Mouse (Mus musculus): ENCODE data around the gene U2af2. TPM values are rescaled to one million over a fixed set of nuclear protein-coding genes. Genes with fewer than 3 reads are reported as not detected.

The U2af2 gene
- 82.2 and 85.4 TPM in 2 replicates for polyA plus RNA-seq (2015; fragmentation: Nextera tagmentation; extraction: Ambion mirVana)

DNA sequence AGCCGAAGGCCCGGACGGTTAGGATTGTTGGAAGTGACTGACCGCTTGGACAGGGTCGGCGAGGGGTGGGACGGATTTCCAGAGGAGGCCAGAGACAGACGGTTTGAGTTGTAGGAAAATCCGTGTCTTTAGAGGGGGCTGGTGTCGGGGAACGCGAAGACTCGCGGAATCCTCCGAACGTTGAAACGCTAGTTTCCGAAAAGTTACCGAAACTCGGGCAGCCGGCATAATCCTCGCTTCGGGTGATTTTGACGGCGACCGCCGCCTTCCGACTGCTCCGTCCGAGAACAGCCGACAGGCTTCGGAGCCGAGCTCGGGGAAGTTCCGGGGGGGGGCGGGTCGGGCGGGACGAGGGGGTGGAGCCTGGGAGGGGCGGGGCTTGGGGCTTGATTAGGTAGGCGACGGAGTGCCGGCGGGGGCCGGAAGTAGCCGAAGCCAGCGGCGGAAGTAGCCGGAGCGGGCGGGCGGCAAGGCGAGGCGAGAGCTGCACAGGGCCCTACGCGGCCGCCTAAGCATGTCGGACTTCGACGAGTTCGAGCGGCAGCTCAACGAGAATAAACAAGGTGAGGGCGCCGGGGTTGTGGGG is at the start of gene U2af2:
U2af2 (plus strand) TSS at position 370 of the 586 bp plus-strand sequence.

GRCm38 (mm10) chr7:5014251-5015117 is 47.5 kb upstream of the U2af2 start, which contains the start of the genes Zfp524 and Fiz1:
TSS of gene Zfp524 (plus strand) at chr7:5014415.
TSS of gene Fiz1 (minus strand) at chr7:5014697.

DNA sequence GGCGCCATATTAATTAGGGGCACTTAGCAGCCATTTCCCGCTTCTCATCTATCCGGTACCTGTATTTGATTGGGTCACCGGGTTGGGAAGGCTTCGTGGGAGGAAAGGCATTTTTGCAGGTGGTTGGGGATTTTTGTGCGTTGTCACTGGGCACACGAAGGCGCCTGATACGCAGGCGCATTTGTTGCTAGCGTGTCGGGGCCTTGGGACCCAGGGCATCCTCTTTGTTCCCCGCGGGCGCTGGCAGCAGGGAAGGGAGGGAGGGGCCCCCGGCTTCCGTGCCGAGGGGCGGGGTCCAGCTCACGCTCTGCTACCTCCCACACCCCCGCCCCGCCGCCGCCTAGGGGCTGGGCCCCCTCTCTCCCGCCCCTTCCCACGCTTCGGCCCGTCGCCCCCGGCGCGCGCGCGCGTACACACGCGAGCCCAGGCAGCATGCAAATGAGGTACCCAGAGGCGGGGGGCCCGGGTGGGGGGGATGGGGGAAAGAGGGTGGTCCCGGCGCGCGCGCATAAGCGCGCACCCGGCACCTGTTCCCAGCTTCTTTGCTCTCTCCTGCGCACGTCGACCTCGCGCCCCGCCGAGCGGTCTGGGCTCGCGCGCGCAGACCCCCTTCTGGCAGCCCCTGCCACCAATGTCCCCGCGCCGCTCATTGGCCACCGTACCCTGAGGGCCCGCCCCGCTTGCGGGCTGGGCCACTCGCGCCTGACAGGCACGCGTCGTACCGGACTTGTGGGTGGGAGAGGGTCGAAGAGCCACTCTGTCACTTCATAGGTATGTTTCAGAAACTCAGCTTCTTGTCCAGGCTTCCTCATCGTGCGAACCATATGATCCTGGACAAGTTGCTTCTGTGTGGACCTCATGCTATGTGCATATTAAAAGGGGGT is 46.6 kb upstream of the U2af2 start, which contains the start of gene Gm44973:
Gm44973 (plus strand) TSS at position 379 of the 884 bp plus-strand sequence.

GRCm38 (mm10) chr7:5020000-5020681 is 41.8 kb upstream of the U2af2 start, which contains the start of the genes Zfp865 and Ccdc106:
TSS of gene Zfp865 (plus strand) at chr7:5020376.
TSS of gene Ccdc106 (plus strand) at chr7:5020553.

DNA sequence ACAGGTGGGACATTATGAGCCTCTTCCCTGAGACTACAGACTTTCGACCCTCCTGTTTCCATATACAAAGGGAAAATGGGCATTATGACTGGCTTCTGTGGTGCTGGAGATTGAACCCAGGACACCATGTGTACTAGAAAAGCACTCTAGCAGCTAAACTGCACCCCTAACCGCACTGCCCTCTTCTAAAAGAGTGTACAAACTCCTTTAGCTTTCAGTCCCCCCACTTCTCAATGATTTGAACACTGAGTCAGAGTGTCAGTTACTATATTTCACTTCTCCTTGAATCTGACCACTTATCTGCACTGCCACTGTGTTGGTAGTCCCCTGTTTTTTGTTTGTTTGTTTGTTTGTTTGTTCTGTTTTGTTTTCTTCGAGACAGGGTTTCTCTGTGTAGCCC is 28.1 kb upstream of the U2af2 start, which contains the start of gene 4632433K11Rik:
4632433K11Rik (plus strand) TSS at position 301 of the 400 bp plus-strand sequence.

DNA sequence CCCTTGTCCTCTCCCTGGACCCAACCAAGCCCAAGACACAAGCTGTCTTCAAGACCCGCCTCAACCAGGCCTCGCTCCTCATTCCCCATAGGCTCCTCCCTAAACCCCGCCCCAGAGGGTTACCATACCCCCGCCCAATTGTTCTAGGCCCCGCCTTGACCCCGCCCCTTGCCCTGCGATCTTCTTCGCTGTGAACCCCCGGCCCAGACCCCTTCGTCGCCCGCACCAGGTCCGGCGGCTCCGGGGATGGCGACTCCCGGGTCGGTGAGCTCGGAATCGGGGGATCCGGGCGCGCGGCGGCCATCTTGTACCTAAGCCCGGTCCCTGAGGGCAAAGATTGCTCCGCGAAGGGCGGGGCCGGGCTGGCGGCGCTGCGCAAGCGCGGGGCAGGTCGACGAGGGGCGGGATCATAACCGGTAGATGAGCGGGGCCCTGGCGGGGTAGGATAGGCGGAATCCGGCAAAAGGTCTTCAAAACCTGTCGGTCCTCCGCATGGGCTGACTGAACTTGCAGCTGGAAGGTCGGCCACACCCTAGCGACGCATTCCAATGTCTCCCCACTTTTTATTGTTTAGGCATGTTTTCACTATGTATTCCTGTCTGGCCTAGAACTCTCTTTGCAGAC is 23.7 kb upstream of the U2af2 start, which contains the start of gene Zfp784:
Zfp784 (minus strand) TSS at position 338 of the 624 bp plus-strand sequence.

GRCm38 (mm10) chr7:5051193-5052192 is 10.4 kb upstream of the U2af2 start, which contains the start of gene Zfp580:
TSS of gene Zfp580 (plus strand) at chr7:5051538.

DNA sequence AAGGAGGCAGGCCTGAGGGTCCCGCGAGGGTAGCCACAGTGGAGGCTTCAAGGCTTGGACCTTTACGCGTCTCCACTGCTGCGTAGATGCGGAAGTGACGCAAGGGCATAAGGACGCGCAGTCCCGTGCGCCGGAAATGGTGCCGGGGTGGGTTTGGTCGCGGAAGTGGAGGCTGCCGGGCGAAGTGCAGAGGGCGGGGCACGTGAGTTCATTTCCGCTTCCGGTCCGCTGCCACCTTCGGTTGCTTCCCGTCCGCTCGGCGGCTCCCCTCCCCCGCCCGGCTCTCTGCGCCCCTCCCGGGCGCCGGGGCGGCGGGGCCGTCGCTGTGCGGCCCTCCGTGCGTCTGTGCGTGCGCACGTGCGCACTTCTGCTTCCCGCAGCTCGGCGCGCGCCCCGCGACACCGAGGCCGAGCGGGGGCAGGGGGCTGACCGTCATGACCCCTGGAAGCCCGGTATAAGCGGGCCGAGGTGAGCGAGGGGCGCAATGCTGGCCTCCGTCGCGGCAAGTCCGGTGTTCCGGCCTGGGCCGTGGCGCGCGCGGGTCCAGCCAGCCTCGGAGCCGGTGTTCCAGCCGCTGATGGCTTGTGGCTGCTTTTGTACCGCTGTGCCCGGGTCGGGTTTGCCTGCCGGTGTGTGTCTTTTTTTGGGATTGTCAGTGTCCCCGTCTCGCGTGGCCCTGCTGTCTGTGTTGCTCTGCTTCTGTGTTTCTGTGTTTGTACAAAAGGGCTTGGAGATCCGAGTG is 18.2 kb downstream of the U2af2 start, which contains the start of gene Epn1:
Epn1 (plus strand) TSS at position 226 of the 742 bp plus-strand sequence.

DNA sequence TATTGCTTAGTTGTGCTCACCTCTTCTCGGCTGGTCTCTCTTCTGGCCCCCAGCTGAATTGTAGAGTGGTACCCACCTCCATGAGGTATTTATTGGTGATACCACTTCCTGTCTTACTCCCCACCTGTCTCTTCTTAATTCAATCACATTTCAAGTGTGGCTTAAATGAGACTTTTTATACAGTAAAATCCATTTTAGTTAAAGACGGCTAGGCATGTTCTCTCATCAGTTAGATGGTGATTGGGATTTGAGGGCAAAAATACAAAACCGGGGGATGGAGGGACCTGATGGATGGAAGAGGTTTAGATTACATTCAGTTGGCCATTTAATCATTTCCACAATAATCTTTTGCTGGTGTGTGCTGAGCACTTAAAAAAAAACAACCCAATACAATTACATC is 54.9 kb downstream of the U2af2 start, which contains the start of gene Rfpl4:
Rfpl4 (minus strand) TSS at position 101 of the 400 bp plus-strand sequence.

DNA sequence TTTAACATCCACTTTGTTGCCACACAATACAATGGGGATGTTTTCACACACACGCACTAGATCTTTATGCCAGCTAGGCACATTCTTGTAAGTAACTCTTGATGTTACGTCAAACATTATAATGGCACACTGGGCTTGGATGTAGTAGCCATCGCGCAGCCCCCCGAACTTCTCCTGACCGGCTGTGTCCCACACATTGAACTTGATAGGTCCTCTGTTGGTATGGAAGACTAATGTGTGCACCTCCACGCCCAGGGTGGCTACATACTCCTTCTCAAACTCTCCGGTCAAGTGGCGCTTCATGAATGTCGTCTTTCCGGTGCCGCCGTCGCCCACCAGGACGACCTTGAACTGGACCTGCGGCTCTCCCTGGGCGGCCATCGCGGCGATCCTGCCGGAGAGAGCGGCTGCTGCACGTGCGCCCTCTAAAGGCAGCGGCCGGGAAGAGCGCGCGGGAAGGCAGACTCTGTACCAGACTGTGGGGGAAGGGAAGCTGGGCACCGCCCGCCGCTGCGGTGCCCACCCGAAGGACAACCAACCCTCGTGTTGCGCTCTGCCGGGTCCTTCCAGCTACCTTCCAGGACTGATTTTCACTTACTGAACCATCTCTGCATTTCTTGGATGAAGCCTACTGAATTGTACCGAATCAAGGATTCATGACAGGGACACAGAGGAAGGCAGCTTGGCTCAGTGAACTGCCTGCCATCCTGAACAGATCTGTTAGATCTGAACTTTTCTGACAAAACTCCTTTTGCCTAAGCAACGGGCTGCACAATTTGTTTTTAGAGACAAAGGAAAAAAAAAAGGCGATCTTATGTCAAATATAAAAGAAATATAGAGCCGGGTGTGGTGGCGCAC is 63.8 kb downstream of the U2af2 start, which contains the start of gene Rasl2-9:
Rasl2-9 (minus strand) TSS at position 402 of the 858 bp plus-strand sequence.

Other genes with a start within 250 kb of the U2af2 start
- 251 and 289 TPM in 2 replicates for gene Ube2s, start 249.6 kb upstream of the U2af2 start, polyA plus RNA-seq (2015; fragmentation: Nextera tagmentation; extraction: Ambion mirVana)
- gene Shisa7, start 217.4 kb upstream of the U2af2 start, polyA plus RNA-seq (2015; fragmentation: Nextera tagmentation; extraction: Ambion mirVana), result 0.04 TPM in 1 of 2 replicates, not detected in the other
- gene Isoc2b, start 191.9 kb upstream of the U2af2 start, polyA plus RNA-seq (2015; fragmentation: Nextera tagmentation; extraction: Ambion mirVana), result 3.9 and 4.3 TPM in 2 replicates
- 0.66 and 0.74 TPM in 2 replicates for gene Isoc2a, start 185.0 kb upstream of the U2af2 start, polyA plus RNA-seq (2015; fragmentation: Nextera tagmentation; extraction: Ambion mirVana)
- gene Gm36210, start 155.6 kb upstream of the U2af2 start, polyA plus RNA-seq (2015; fragmentation: Nextera tagmentation; extraction: Ambion mirVana), result not detected in 2 replicates
- gene Zfp628, start 146.9 kb upstream of the U2af2 start, polyA plus RNA-seq (2015; fragmentation: Nextera tagmentation; extraction: Ambion mirVana), result 2.2 and 2.6 TPM in 2 replicates
- 0.62 and 0.71 TPM in 2 replicates for gene Nat14, start 140.1 kb upstream of the U2af2 start, polyA plus RNA-seq (2015; fragmentation: Nextera tagmentation; extraction: Ambion mirVana)
- 0.30 and 0.31 TPM in 2 replicates for gene Ssc5d, start 136.4 kb upstream of the U2af2 start, polyA plus RNA-seq (2015; fragmentation: Nextera tagmentation; extraction: Ambion mirVana)
- gene Sbk2, start 97.7 kb upstream of the U2af2 start, polyA plus RNA-seq (2015; fragmentation: Nextera tagmentation; extraction: Ambion mirVana), result not detected in 2 replicates
- gene Sbk3, start 91.0 kb upstream of the U2af2 start, polyA plus RNA-seq (2015; fragmentation: Nextera tagmentation; extraction: Ambion mirVana), result not detected in 2 replicates
- gene Zfp579, start 66.0 kb upstream of the U2af2 start, polyA plus RNA-seq (2015; fragmentation: Nextera tagmentation; extraction: Ambion mirVana), result 6.4 and 9.8 TPM in 2 replicates
- 10.6 and 10.8 TPM in 2 replicates for gene Zfp524, start 47.7 kb upstream of the U2af2 start, polyA plus RNA-seq (2015; fragmentation: Nextera tagmentation; extraction: Ambion mirVana)
- gene Fiz1, start 47.4 kb upstream of the U2af2 start, polyA plus RNA-seq (2015; fragmentation: Nextera tagmentation; extraction: Ambion mirVana), result 14.5 and 16.2 TPM in 2 replicates
- 3.6 and 5.3 TPM in 2 replicates for gene Gm44973, start 46.6 kb upstream of the U2af2 start, polyA plus RNA-seq (2015; fragmentation: Nextera tagmentation; extraction: Ambion mirVana)
- 2.8 and 4.2 TPM in 2 replicates for gene Zfp865, start 41.8 kb upstream of the U2af2 start, polyA plus RNA-seq (2015; fragmentation: Nextera tagmentation; extraction: Ambion mirVana)
- gene Ccdc106, start 41.6 kb upstream of the U2af2 start, polyA plus RNA-seq (2015; fragmentation: Nextera tagmentation; extraction: Ambion mirVana), result 0.67 and 0.95 TPM in 2 replicates
- gene 4632433K11Rik, start 28.0 kb upstream of the U2af2 start, polyA plus RNA-seq (2015; fragmentation: Nextera tagmentation; extraction: Ambion mirVana), result not detected in 2 replicates
- 1.7 and 2.3 TPM in 2 replicates for gene Zfp784, start 23.7 kb upstream of the U2af2 start, polyA plus RNA-seq (2015; fragmentation: Nextera tagmentation; extraction: Ambion mirVana)
- gene Zfp580, start 10.6 kb upstream of the U2af2 start, polyA plus RNA-seq (2015; fragmentation: Nextera tagmentation; extraction: Ambion mirVana), result 6.8 and 10.0 TPM in 2 replicates
- 68.8 and 71.1 TPM in 2 replicates for gene Epn1, start 18.1 kb downstream of the U2af2 start, polyA plus RNA-seq (2015; fragmentation: Nextera tagmentation; extraction: Ambion mirVana)
- gene Rfpl4, start 54.8 kb downstream of the U2af2 start, polyA plus RNA-seq (2015; fragmentation: Nextera tagmentation; extraction: Ambion mirVana), result not detected in 2 replicates
- 0.53 and 0.63 TPM in 2 replicates for gene Rasl2-9, start 63.8 kb downstream of the U2af2 start, polyA plus RNA-seq (2015; fragmentation: Nextera tagmentation; extraction: Ambion mirVana)
- gene Vmn1r55, start 87.5 kb downstream of the U2af2 start, polyA plus RNA-seq (2015; fragmentation: Nextera tagmentation; extraction: Ambion mirVana), result not detected in 2 replicates
- gene Vmn1r56, start 134.6 kb downstream of the U2af2 start, polyA plus RNA-seq (2015; fragmentation: Nextera tagmentation; extraction: Ambion mirVana), result not detected in 2 replicates
- gene Vmn1r57, start 156.3 kb downstream of the U2af2 start, polyA plus RNA-seq (2015; fragmentation: Nextera tagmentation; extraction: Ambion mirVana), result not detected in 2 replicates